Mouse (Mus musculus) embryonic facial prominence, embryonic 14.5 days (tissue): Measurements from ENCODE around the gene Tet1. TPM values are rescaled to one million over a fixed set of nuclear protein-coding genes. Genes with fewer than 3 reads are reported as not detected.

ENCODE experiments used
- ATAC-seq: fragments of 200-750 bp; cut with Nextera tagmentation; 2 replicates; pipeline ENCODE4 v1.8.0; 2017; ENCODE audit warnings: low read depth, moderate number of reproducible peaks, moderate TSS enrichment
- DNase-seq: peaks from one replicate; pipeline ENCODE4 v3.0.0-alpha.2; 2015; ENCODE audit warnings: low spot score
- H3K27ac ChIP-seq: fragments of 300-500 bp; sonication (generic); replicated peaks from 2 replicates; pipeline ENCODE4 v1.5.1; 2014; ENCODE audit warnings: low read depth, mild to moderate bottlenecking, low read length, moderate library complexity
- H3K27me3 ChIP-seq: fragments of 300-500 bp; sonication (generic); replicated peaks from 2 replicates; pipeline ENCODE4 v1.6.1; 2014; ENCODE audit warnings: low read length; ENCODE audit not compliant: control insufficient read depth, insufficient read depth
- H3K36me3 ChIP-seq: fragments of 300-500 bp; sonication (generic); 2 replicates; pipeline ENCODE4 v1.6.1; 2014; ENCODE audit warnings: low read length, mixed read lengths; ENCODE audit not compliant: control insufficient read depth, insufficient read depth
- H3K4me1 ChIP-seq: fragments of 300-500 bp; sonication (generic); 2 replicates; pipeline ENCODE4 v1.6.1; 2014; ENCODE audit warnings: antibody characterized with exemption, low read length; ENCODE audit not compliant: control insufficient read depth, insufficient read depth
- H3K4me2 ChIP-seq: fragments of 300-500 bp; sonication (generic); 2 replicates; pipeline ENCODE4 v1.6.1; 2014; ENCODE audit warnings: low read depth, mild to moderate bottlenecking, low read length, moderate library complexity, mixed read lengths
- H3K4me3 ChIP-seq: fragments of 300-500 bp; sonication (generic); 2 replicates; pipeline ENCODE4 v1.5.1; 2014; ENCODE audit warnings: low read depth, mild to moderate bottlenecking, low read length
- H3K9ac ChIP-seq: fragments of 300-500 bp; sonication (generic); 2 replicates; pipeline ENCODE4 v1.6.1; 2014; ENCODE audit warnings: low read depth, mild to moderate bottlenecking, low read length, moderate library complexity, mixed read lengths
- H3K9me3 ChIP-seq: fragments of 300-500 bp; sonication (generic); 2 replicates; pipeline ENCODE4 v1.6.1; 2016; ENCODE audit warnings: low read length; ENCODE audit not compliant: control insufficient read depth
- WGBS: fragments of 180-500 bp; shearing (Covaris S2); extraction: QIAGEN DNeasy Blood & Tissue Kit; methylation state at CpG from one replicate; pipeline ENCODE4 v1.1.7; 2014; 5-methylcytosine and 5-hydroxymethylcytosine counted together
- polyA plus RNA-seq: library from polyadenylated mRNA; unstranded; fragments of >200 nt; fragmentation: Nextera tagmentation; extraction: Ambion mirVana; gene quantifications from 2 replicates; pipeline ENCODE4 v1.2.1, GENCODE M21; 2014

Gene Tet1
- polyA plus RNA-seq, 1 experiment from 2014 or later, result 22.2 TPM

DNA sequence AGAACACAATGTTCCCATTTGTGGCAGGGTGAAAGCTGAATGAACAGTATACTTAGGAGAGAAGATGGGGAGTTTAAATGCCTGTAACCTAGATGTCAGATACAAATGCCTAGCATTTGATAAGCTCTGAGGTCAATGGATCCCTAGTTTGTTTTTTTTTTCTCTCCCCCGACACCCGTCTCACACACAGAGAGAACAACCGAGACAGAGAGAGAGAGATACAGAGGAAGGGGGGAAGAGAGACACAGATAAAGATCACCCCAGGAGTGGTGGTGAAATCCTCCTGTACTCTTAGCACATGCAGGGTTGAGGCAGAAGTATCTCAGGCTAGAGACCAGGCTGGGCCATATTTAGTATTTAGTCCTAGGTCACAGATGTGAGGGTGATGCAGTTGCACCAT lies 10.2 kb upstream of the Tet1 start:
- H3K4me1 ChIP-seq, result peaks cover 10% of the 10 kb centered on the region; the same call in 1 of the 2 replicates
- H3K4me3 ChIP-seq, result no peak overlapping the region
- H3K27ac ChIP-seq, result no peak overlapping the region
- H3K9me3 ChIP-seq, result no peaks in the 10 kb centered on the region
- no peaks in the 10 kb centered on the region for H3K36me3 ChIP-seq
- H3K27me3 ChIP-seq, result no peaks in the 10 kb centered on the region
- DNase-seq (no peak), ATAC-seq (no peak)
- H3K4me2 ChIP-seq, result no peak overlapping the region
- no peak overlapping the region for H3K9ac ChIP-seq
- 81% methylated on average over 3 of the region's 3 CpGs for WGBS

DNA sequence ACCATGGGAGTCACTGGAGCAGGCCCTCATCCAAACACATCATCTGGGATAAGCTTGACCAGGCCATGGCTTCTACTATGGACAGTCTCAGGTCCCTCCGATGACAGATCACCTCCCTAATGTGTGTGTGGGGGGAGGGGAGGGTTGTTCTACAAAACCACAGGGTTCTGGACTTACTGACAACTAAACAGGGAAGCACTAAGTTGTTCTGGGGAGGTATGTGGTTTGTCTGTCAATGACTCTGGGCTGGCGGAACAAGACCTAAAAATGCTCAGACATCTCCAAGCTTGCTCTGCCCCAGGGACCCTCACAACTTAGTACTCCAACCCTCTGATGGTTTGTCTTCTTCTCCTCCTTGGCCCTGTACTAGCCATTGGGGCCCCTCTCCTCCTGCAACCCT lies 2.3 kb upstream of the Tet1 start:
- H3K9me3 ChIP-seq, result no peaks in the 10 kb centered on the region
- H3K4me3 ChIP-seq, result no peak overlapping the region
- DNase-seq (no peak), ATAC-seq (no peak)
- no peaks in the 10 kb centered on the region for H3K4me1 ChIP-seq
- no peak overlapping the region for H3K27ac ChIP-seq
- WGBS, result 80% methylated on average over 2 of the region's 2 CpGs
- H3K9ac ChIP-seq, result no peak overlapping the region
- H3K4me2 ChIP-seq, result no peak overlapping the region
- H3K36me3 ChIP-seq, result no peaks in the 10 kb centered on the region
- no peaks in the 10 kb centered on the region for H3K27me3 ChIP-seq

DNA sequence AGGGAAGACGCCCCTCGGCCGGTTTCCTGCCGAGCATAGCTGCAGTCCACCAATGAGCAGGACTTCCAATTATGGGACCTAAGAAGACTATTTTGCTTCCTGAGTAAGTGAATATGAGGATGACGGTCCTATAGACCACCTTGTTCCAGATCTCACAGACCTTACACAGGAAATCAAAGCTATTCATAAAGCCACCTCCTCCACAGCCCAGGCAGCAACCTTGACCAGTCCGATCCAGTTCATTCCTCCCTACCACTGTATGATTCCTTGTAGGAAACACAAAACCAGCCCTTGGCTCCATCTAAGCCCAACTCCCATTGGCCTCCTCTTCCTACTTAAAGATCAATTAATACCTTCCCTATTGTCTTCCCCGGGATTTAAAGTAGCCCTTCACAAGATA lies 2.5 kb downstream of the Tet1 start:
- no peaks in the 10 kb centered on the region for H3K36me3 ChIP-seq
- no peaks in the 10 kb centered on the region for H3K27me3 ChIP-seq
- no peak overlapping the region for H3K27ac ChIP-seq
- H3K4me2 ChIP-seq, result no peak overlapping the region
- DNase-seq, result no peak
- 89% methylated on average over 7 of the region's 7 CpGs for WGBS
- H3K4me3 ChIP-seq, result no peak overlapping the region
- no peak overlapping the region for H3K9ac ChIP-seq
- no peaks in the 10 kb centered on the region for H3K9me3 ChIP-seq
- no peaks in the 10 kb centered on the region for H3K4me1 ChIP-seq
- ATAC-seq, result no peak

DNA sequence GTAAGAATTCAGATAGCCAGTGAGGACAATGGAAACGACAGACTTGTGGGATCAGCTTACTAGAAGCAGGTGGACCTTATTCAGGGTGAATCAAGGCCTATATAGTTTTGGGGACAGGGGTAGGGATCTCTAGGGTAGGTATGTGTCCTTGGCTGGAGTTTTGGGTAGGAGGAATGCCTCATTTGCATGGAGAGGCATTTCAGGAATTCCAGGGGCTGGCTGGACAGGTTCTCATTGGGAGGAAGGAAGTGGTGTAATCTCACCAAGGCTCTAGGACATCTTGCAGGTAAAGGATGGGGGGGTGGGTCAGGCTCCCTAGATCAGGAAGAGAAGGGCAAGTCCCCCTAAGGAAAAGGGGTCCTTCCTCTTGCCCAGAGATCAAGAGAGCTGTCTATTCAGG lies 6.0 kb downstream of the Tet1 start:
- H3K27ac ChIP-seq, result no peak overlapping the region
- H3K9ac ChIP-seq, result no peak overlapping the region
- DNase-seq (no peak), ATAC-seq (no peak)
- 44% methylated on average over 1 of the region's 1 CpGs for WGBS
- H3K4me1 ChIP-seq, result no peaks in the 10 kb centered on the region
- H3K9me3 ChIP-seq, result no peaks in the 10 kb centered on the region
- H3K4me3 ChIP-seq, result no peak overlapping the region
- H3K36me3 ChIP-seq, result no peaks in the 10 kb centered on the region
- H3K4me2 ChIP-seq, result no peak overlapping the region
- no peaks in the 10 kb centered on the region for H3K27me3 ChIP-seq

DNA sequence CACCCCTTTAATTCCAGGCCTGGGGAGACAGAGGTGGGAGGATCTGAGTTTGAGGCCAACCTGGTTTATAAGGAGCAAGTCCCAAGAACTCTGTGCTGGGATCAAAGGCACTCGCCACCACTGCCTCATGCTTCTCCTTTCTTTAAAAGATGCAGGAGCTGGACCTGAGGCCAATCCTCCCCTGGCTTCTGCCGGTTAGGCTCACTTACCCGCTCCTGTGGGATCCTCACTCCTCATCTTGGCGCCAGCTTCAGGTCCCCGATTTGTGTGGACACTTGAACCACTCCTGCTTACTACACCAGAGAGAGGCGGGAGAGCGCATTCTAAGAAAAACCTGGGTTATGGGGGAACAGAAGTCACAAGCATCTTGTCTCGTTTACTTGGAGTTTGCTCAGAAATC lies 7.0 kb downstream of the Tet1 start:
- ATAC-seq (no peak), DNase-seq (no peak)
- Histone ChIP-seq H3K4me2 (no peak overlapping the region), H3K27me3 (no peaks in the 10 kb centered on the region), H3K9me3 (no peaks in the 10 kb centered on the region), H3K27ac (no peak overlapping the region), H3K36me3 (no peaks in the 10 kb centered on the region), H3K4me1 (no peaks in the 10 kb centered on the region), H3K4me3 (no peak overlapping the region), H3K9ac (no peak overlapping the region)
- 30% methylated on average over 8 of the region's 8 CpGs for WGBS

DNA sequence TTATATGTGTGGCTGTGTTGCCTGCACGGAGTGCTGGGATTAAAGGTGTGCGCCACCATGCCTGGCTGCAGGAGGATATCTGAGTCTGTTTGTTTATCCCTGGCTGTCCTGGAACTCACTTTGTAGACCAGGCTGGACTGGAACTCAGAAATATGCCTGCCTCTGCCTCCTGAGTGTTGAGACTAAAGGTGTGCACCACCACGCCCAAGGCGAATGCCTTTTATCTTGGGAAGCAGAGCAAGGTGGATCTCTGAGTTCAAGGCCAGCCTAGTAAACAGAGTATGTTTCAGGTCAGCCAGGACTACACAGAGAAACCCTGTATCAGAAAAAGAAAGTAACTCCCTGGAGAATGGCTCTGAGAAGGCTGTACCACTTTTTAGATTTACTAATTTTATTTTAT lies 8.7 kb downstream of the Tet1 start:
- Histone ChIP-seq H3K9me3 (no peaks in the 10 kb centered on the region), H3K4me2 (no peak overlapping the region), H3K4me3 (no peak overlapping the region), H3K4me1 (no peaks in the 10 kb centered on the region), H3K27ac (no peak overlapping the region), H3K36me3 (no peaks in the 10 kb centered on the region), H3K27me3 (no peaks in the 10 kb centered on the region), H3K9ac (no peak overlapping the region)
- ATAC-seq (no peak), DNase-seq (no peak)
- 95% methylated on average over 4 of the region's 4 CpGs for WGBS

DNA sequence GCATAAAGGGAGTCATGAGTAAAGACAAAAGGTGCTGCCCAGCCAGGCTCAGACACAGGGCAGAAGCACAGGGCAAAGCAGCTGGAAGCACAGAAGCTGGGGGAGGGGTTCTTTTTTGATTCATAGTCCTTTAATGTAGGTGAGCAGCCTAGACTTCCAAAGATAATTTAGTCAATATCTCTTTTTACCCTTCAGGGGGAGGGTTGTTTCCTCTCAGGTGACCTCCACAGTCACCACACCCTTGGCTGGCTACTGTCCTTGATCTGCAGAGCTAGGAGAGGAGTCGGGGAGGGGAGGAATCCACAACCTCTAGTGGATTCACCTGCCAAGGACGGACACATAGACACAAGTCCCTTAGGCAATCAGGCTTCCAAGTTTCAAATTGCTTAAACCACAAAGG lies 10.7 kb downstream of the Tet1 start:
- Histone ChIP-seq H3K27me3 (no peaks in the 10 kb centered on the region), H3K36me3 (no peaks in the 10 kb centered on the region), H3K9me3 (no peaks in the 10 kb centered on the region), H3K4me2 (no peak overlapping the region), H3K9ac (no peak overlapping the region), H3K27ac (no peak overlapping the region), H3K4me3 (no peak overlapping the region), H3K4me1 (no peaks in the 10 kb centered on the region)
- ATAC-seq (no peak), DNase-seq (no peak)
- 69% methylated on average over 2 of the region's 2 CpGs for WGBS

DNA sequence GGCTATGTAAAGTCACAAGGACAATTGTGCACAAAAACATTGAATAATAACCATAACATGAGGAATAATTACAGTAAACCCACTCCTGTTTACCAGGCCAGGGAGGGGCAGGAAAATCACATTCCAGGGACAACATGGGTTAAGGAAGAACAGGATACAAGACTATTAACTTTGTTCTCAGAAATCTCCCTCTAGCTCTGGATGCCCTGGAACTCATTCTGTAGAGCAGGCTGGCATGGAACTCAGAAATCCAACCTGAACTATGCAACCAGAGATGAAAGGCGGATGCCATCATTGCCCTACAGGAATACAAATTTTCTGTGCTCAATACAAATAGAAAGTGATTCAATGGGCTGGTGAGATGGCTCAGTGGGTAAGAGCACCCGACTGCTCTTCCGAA lies 11.4 kb downstream of the Tet1 start:
- Histone ChIP-seq H3K27me3 (no peaks in the 10 kb centered on the region), H3K27ac (no peak overlapping the region), H3K4me3 (no peak overlapping the region), H3K36me3 (no peaks in the 10 kb centered on the region), H3K4me2 (no peak overlapping the region), H3K9me3 (no peaks in the 10 kb centered on the region), H3K4me1 (no peaks in the 10 kb centered on the region), H3K9ac (no peak overlapping the region)
- 95% methylated on average over 3 of the region's 3 CpGs for WGBS
- ATAC-seq, result no peak
- DNase-seq, result no peak

DNA sequence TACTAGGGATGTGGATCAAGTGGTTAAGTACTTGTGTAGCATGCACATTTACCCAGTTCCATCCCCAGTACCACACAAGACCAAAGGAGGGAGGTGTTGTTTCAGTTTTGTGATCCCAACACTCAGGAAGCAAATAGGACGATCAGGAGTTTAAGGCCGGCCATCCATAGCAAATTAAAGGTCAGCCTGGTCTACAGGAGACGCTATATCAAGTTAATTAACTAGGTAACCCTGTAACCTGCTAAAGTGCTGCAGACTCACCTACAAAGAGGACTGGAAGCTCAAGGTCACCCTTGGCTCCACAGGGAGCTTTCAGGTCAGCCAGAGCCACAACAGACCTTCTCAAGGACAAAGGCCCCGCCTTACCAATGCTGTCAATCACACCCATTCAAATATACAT lies 12.0 kb downstream of the Tet1 start:
- H3K27me3 ChIP-seq, result no peaks in the 10 kb centered on the region
- no peaks in the 10 kb centered on the region for H3K4me1 ChIP-seq
- H3K4me3 ChIP-seq, result no peak overlapping the region
- DNase-seq, result no peak
- no peaks in the 10 kb centered on the region for H3K36me3 ChIP-seq
- no peak overlapping the region for H3K4me2 ChIP-seq
- ATAC-seq, result no peak
- no peaks in the 10 kb centered on the region for H3K9me3 ChIP-seq
- H3K27ac ChIP-seq, result no peak overlapping the region
- 72% methylated on average over 4 of the region's 4 CpGs for WGBS
- H3K9ac ChIP-seq, result no peak overlapping the region
